Mouse (Mus musculus) bone marrow macrophage, adult 2 months (primary cell): Measurements from ENCODE around the gene Gm20388.

Experiments
- CTCF ChIP-seq: IDR thresholded peaks from 2 replicates; pipeline ENCODE4 v1.5.1; 2012; ENCODE audit warnings: low read depth, mild to moderate bottlenecking, low read length, moderate library complexity
- POLR2A ChIP-seq: IDR thresholded peaks from 2 replicates; pipeline ENCODE4 v1.6.1; 2012; ENCODE audit warnings: mild to moderate bottlenecking, low read depth, low read length, borderline replicate concordance

GRCm38 (mm10) chr8:121631645-121632071, 1721.0 kb downstream of the Gm20388 start:
- TF ChIP-seq CTCF = no peak
- no peak for TF ChIP-seq POLR2A
